Mouse (Mus musculus) yolk sac, embryonic 10.5 days (tissue): Measurements from ENCODE around the gene Abca2.
A peak's percentile ranks its signal among the peaks of the same experiment; 100 is the strongest.

Experiments used
- DNase-seq: peaks from one replicate; pipeline ENCODE4 v3.0.0-alpha.2; 2017; ENCODE audit warnings: low spot score

Gene Abca2

DNA sequence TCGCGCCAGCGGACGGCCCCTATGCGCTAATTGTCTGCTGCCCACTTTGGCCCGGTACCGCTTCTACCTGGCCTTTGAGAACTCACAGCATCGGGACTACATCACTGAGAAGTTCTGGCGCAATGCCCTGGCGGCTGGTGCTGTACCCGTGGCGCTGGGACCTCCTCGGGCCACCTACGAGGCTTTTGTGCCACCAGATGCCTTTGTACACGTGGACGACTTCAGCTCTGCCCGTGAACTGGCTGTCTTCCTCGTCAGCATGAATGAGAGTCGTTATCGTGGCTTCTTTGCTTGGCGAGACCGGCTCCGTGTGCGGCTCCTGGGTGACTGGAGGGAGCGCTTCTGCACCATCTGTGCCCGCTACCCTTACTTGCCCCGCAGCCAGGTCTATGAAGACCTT is 3.0 kb upstream of the Abca2 start:
- no peak for DNase-seq

DNA sequence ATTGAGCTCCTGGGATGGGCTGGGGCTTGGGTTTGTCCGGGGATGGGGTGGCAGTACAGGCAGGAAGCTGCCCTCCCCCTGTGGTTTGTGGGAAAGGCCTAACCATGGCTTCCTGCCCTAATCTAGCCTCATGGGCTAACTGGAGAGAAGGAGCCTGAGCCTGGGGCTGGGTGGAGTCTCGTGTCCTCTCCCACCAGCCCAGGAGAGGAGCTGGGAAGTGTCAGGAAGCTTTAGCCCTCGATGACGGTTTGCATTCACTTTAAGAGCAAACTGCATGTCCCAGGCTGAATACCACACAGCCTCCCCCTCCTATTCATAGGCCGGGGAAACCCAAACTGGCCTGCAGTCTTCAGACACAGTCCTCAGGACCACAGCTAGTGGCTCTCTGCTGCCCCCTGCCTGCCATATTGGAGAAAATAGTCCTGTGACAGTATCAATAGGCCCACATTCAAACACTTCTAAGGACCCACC is 1.7 kb upstream of the Abca2 start:
- peak; percentile 32 for DNase-seq

DNA sequence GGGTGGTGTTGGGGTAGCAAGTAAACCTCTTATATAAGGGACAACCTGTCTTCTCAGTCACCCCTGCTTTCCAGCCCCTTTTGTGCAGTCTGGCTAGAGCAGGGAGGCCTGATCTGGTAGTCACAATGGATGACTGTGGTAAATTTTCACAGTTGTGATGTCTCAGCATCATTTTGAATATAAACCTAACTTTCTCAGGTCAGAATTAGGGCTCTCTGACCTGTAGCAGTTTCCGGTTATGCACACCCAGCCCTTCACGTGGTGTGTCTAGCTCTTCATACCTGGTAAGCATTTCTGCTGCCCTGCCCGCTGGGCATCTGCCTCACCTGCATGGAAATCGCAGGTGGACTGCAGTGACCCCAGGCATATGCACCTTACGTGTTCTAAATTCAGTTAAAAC is 1.2 kb upstream of the Abca2 start:
- no peak for DNase-seq

DNA sequence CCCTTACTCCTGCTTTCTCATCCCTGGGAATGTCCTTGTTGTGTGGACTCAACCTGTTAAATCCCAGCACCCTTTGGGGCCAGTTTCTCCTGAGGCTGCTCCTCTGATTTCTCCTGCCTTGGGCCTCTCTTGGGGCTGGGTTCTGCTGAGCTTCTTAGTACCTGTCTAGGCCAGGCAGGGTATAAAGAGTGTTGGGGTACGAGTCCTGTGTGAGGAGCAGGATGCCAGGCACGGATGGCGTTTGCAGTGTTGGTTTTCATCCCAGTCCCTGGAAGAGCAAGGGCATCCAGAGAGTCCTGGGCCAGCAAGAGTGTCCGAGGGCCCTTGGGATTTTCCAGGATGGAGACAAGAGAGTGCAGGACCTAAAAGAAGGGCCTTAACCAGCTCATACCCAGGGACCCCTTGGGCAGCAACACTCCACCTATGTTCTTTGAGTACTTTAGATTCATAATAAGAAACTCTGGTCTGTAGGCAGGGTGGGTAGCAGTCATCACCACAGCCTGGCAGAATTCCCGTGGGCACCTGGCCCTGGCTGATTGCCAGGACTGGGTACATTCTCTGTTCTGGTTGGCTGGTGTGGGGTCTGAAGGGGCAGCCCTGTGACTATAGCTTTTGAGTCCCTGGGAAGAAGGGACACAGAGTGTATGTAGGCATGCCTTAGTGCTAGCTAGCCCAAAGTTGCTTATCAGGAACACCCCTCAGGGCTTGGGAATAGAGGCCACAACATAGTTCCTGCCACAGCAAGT is 1.1 kb downstream of the Abca2 start:
- no peak for DNase-seq

DNA sequence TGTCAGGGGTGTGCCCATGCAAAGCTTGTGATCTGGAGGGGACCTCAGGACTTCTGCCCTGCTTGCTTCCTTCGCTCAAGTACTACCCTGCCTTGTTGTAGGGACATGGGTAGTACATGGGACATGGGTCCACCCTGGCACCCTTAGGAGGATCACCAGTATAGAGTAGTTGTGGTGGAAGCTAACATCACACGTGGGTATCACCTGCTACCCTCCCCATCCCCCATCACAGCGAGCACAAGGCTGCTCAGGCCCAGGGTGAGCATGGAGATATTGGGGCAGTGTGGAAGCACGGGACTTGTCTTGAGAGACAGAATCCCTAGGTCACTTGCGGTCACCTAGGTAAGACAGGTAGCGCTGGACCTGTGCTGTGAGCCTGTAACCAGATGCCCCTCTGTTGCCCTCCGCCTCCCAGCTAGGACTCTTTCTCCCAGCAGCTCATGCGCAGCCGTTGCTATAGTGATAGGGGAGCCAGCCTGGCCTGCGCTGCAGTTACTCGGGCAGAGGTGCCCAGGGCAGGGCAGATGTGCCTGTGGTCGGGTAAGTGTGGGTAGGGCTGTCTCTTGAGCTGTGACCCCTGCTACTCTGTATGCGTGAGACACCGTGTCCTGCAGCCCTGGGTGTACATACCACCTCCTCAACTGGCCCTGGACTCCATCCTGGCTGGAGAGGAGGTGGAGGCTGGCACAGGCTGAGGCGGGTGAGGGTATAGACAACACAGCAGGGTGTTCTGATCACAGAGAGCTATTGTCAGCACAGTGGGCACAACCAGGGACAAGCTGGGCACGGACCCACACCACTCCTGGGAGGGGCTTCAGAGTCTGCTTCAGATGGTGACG is 2.1 kb downstream of the Abca2 start:
- DNase-seq, result no peak

DNA sequence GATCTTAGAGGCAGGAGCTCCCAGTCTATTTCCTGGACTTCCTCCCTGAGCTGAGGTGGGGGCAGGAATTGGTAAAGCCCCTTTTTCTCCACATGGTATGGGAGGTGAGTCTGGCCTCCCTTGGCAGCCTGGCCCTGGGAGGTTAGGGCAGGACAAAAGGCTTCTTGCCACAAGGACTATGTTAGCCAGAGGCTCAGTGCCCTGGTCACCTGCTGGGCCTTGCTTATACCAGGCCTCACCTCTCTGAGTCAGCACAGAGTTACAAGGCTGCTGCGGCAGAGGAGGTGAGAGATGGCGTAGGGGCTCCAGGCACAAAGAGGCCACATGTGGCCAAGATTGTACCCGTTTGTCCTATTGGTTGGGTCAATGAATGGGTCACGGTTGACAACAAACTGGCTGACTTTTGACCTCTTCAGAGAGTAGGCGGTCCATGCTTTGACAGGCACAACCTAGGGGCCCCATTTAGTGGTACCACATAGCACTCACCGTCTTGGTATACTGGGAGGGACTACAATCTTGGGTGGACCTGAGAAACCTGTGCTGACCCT is 2.9 kb downstream of the Abca2 start:
- no peak for DNase-seq

DNA sequence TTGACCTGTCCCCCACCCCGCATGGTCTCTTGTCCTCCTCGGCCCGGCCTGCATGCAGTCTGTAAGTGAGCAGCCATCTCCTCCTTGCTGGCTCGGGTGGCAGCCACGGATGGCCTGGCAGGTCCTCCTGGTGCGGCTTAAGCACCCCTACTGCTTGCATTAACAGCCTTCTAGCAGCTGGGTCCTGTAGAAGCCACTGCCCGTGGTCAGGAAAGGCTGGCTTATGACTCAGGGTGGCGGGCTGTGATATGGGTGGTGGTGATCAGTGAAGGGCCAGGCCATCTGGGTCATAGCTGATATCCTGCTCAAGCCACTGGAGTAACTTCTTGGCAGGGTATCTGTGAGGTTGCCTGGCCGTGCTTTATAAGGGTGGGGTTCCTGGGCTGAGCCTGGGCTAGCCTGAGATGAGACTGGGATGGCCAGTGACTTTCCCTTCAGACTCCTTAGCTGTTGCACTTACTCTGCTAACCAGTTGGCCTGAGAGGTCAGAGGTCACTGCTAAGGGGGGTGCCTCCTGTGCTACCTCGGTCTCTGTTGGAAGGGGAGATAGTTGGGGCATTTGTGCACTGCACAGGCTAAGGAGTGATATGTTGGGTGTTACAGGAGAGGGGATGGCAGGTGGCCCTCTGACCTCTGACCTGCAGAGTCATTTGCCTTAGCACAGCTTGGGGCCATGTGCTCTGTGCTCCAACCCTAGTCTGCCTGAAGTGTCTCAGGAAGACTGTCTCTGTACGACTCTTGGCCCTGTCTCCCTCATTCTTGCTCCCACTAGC is 4.0 kb downstream of the Abca2 start:
- DNase-seq, result no peak

DNA sequence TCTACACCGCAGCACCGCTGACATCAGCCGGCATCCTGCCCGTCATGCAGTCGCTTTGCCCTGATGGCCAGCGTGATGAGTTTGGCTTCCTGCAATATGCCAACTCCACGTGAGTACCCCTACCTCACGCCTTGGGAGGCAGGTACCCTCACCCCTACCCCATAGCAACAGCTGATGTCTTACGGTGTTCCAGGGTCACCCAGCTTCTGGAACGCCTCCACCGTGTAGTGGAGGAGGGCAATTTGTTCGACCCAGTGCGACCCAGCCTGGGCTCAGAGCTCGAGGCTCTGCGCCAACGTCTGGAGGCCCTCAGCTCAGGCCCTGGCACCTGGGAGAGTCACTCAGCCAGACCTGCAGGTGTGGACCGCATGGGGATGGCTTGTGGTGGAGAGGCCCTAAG is 4.6 kb downstream of the Abca2 start:
- DNase-seq, result no peak

DNA sequence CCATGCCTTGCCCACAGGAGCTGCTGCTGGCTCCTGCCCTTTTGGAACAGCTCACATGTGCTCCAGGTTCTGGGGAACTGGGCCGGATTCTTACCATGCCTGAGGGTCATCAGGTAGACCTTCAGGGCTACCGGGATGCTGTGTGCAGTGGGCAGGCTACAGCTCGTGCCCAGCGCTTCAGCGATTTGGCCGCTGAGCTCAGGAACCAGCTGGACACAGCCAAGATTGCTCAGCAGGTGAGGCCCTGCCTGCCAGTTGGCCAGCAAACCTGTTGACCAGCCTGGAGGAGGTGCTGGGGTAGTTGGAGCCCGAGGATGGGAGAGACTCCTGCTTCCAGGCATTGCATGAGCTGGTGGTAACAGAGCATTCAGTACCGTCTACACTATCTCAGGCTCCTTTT is 5.8 kb downstream of the Abca2 start:
- DNase-seq, result no peak

DNA sequence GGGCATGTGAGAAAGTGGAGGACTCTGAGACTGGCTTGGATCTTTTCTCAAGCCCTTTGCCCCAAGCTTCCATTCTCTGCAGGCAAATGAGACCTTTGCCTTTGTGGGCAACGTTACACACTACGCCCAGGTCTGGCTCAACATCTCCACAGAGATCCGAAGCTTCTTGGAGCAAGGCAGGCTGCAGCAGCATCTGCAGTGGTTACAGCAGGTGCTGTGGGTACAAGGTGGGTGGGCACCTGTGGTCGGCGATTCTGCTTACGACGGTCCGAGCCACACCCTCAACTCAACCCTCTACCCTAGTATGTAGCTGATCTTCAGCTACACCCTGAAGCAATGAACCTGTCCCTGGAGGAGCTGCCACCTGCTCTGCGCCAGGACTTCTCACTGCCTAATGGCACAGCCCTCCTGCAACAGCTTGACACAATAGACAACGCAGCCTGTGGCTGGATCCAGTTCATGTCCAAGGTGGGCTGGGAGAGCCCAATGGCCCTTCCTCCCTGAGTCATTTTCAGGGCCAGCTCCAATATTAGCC is 7.8 kb downstream of the Abca2 start:
- no peak for DNase-seq

DNA sequence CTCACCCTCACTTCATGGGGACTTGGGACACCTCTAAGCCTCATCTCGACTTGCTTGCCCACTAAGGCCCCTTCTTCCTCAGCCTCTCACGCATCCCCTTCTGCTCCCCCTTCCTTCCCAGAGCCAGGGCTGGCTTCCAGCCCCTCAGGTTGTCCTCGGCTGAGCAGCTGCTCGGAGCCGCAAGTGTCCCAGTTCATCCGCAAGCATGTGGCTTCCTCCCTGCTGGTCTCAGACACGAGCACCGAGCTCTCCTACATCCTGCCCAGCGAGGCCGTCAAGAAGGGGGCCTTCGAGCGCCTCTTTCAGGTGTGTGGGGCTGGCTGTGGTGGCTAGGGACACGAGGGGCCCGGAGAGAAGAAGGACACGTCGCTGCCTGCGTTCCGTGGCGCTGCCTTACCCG is 12.6 kb downstream of the Abca2 start:
- DNase-seq, result no peak

DNA sequence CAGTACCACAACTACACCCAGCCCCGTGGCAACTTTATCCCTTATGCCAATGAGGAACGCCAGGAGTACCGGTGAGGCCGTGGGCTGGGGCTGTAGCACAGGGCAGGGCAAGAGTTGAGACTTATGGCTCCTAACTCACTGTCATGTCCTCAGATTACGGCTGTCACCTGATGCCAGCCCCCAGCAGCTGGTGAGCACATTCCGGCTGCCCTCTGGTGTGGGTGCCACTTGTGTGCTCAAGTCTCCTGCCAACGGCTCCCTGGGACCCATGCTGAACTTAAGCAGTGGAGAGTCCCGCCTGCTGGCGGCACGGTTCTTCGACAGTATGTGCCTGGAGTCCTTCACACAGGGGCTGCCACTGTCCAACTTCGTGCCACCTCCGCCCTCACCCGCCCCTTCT is 14.2 kb downstream of the Abca2 start:
- no peak for DNase-seq

DNA sequence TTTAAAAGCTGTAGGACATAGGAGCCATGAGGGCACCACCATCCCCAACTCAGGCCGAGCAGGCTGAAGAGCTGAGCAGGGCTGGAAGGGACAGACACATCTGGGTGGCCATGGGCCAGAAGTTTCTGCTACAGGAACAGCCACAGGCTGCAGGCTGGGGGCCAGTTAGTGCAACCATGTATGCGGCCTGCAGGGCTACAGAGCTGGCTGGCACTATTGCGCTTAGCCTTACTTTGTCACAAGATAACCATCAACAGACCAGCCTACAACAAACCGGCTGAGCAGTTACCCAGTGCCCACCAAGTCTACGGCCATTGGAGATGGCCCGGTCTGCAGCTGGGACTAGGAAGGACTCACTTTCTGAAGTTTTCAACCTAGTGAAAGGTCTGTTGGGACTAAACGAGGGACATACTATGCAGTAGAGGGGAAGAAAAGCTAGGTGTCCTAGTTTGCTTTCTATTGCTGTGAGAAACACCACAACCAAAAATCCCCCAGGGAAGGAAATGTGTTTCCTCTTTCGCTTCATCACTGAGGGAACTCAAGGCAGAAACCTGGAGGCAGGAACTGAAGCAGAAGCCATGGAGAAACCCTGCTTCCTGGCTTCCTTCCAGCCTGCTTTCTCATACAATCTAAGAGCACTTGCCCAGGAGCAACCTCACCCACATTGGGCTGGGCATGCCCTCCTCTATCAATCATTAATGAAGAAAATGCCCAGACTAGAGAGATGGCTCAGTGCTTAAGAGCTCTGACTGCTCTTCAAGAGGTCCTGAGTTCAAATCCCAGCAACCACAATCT is 22.5 kb downstream of the Abca2 start:
- DNase-seq, result no peak

DNA sequence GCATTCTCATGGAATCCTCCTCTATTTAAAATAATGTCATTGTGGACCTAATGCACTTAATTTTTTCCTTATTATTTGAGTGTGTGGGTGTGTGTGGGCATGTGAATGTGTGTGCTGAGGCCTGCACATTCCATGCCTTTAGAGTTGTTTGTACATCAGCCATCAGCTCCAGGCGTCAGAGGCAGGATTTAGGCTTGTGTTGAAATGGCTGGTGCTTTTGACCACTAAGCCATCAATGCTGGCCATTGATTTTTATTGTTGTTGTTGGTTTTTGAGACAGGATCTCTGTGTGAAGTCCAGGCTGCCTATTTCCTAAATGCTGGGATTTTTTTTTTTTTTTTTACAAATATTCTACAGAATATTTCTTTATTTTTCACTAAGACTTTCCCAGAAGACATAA is 24.4 kb downstream of the Abca2 start:
- DNase-seq, result no peak

DNA sequence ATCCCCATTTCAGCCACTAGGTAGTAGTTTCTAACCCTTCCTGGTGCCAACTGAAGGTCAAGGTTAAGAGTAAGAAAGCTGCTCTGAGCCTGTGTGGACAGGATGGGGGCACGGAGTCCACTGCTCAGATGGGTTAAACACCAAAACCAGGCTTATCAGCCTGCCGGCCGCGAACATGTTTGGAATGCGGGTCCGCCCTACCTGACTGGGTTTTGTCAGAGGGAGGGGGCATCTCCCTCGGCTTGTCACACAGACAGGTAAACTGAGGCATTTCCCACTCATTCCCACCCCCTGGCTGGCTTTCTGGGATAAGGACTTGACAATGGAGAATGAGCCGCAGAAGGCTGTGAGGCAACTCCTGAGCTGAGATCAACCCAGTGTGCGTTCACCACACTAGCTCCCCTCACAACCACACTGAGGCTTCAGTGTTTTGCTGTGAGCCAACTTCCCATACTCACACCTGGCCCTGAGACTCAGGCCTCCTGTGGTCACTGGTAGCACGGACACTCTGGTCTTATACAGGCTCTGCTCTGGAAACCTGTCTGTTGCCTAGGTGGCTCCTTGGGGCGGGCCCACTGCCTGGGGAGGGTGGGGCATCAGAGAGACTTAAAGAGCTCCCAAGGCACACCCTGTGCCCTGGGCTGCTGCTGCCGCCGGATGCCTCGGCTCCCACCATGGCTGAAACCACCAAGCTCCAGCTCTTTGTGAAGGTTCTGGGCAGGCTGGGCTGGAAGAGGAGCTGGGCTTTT is 27.9 kb downstream of the Abca2 start, which contains the start of gene Clic3:
Gene Clic3, plus strand, starts transcription at position 634 of the 749 bp plus-strand sequence.
- no peak for DNase-seq

DNA sequence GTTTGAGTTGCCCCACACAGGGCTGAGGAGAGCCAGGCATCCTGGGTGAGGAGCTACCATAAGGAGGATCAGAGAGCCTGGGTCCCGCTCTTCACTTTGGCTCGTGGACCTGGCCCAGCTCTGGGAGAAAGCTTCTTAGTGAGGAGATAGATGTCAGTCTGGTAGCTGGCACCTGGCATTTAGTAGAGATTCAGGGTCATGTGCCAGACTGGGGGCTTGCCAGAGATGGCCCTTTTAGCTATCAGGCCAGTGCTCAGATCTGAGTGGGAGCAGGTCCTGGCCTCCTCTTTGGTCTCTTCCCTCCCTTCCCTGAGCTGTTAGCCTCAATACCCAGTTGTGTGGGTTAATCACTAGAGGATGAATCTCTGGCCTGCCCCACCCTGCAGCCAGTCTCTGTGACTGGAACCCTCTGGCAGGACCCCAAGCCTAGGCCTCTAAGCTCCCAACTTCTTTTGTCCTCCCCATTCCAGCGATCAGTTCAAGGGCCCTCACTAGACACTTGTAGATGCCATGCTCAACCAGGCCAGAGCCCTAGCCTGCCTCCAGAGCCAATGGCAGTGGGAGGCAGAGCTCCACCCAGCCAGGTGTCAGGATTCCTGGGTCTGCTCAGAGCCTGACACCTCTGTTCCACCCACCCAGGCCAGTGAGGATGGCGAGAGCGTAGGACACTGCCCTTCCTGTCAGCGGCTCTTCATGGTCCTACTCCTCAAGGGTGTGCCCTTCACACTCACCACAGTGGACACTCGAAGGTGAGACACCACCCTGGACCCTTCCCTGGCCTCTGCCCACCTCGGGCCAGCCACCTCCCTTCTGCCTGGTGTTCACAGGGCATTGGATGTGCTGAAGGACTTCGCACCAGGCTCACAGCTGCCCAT is 28.8 kb downstream of the Abca2 start:
- no peak for DNase-seq

DNA sequence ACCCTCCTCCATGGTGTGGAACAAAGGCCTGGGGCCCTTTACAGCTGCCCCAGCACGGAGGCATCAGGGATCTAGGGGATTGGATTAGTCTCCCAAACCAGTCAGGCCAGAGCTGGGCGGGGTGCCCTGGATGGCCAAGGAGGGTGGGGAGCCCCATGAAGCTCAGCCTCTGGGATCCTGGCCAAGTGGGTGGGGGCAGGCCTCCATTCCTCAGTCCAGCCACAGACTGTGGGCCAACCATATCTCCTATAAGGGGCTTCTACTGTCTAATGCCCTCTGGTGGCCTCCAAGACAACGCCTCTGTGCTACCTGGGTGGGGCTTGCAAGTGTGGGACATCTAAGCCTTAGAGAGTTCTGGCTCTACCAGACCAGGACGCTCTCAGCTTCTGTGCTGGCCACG is 30.4 kb downstream of the Abca2 start:
- no peak for DNase-seq

DNA sequence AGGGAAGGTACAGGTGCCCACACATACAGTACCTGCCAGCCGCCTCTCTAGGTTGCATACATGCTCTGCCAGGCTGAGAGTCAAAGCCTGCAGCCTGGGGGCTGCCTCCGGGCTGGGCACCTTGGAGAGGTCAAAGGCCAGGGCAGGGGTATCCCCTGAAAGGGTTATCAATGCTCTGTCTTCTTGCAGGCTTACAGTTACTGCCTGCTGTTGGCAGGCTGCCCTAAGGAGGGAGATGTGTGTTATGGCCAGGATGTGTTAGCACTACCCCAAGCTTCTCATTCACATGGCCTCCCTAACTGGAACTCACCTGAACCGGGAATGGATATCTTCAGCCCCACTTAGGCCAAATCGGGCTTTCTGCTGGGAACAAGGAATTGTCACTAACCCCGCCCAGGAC is 31.6 kb downstream of the Abca2 start:
- no peak for DNase-seq

DNA sequence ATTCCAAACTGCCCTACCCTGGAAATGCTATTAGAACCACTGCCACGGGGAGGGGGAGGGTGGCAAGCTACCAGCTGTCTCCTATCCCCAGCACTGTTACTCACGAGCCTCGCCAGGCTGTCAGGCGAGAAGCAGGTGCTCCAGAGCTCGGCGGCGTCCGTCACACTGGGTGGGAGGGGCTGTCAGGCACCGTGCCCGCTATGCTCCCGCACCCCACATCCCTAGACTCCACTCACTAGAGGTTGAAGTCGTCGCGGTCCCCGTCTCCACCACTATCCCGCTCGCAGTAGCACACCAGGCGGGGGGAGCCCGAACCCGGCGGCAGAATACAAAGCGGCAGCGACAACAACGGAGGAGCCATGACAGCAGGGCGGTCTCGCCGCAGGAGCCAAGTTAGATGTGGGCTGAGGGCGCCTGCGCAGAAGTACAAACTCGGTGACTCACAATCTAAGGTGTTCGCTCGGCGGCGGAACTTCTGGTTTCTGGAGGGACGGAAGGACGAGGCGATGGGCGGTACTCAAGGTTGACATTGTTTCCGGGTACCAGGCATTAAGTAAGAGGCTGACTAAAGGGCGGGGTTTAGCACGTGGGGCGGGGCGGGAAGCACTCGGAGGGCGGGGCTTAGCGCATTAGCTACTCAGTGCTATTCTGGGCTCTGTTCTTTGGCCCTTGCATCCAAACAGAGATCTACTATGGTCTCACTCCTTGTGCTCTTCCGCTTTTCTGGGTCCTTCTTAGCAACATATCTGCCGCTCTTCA is 32.2 kb downstream of the Abca2 start, which contains the start of gene Paxx:
Gene Paxx, minus strand, starts transcription at position 544 of the 759 bp plus-strand sequence.
- peak; percentile 95 for DNase-seq
